Mouse (Mus musculus) C2C12 (cell line): ENCODE data around the gene Ccdc38. TPM values are rescaled to one million over a fixed set of nuclear protein-coding genes. Genes with fewer than 3 reads are reported as not detected.

Experiments used
- H3K27me3 ChIP-seq: one replicate; pipeline ENCODE4 v1.6.1; 2011; ENCODE audit not compliant: control insufficient read depth, insufficient read depth, insufficient read length
- H3K36me3 ChIP-seq: one replicate; pipeline ENCODE4 v1.6.1; 2011; ENCODE audit not compliant: control insufficient read depth, insufficient read depth
- H3K4me3 ChIP-seq: one replicate; pipeline ENCODE4 v1.5.1; 2011; ENCODE audit warnings: mild to moderate bottlenecking, control low read depth; ENCODE audit not compliant: poor library complexity, insufficient read depth, severe bottlenecking
- H3K79me2 ChIP-seq: one replicate; pipeline ENCODE4 v1.6.1; 2011; ENCODE audit not compliant: control insufficient read depth, insufficient read depth
- H3K79me3 ChIP-seq: one replicate; pipeline ENCODE4 v1.6.1; 2011; ENCODE audit warnings: low read depth, control low read depth
- H3ac ChIP-seq: one replicate; pipeline ENCODE3; 2011; ENCODE audit warnings: low read depth; ENCODE audit not compliant: control insufficient read depth, insufficient read length
- CEBPB ChIP-seq: IDR thresholded peaks from one replicate; pipeline ENCODE4 v1.6.1; 2011; ENCODE audit warnings: low read depth, mild to moderate bottlenecking, control low read depth, moderate library complexity
- CTCF ChIP-seq: IDR thresholded peaks from one replicate; pipeline ENCODE4 v1.5.1; 2011; ENCODE audit not compliant: control insufficient read depth, insufficient read depth, insufficient read length
- FOSL1 ChIP-seq: IDR thresholded peaks from one replicate; pipeline ENCODE4 v1.8.0; 2011; ENCODE audit warnings: mild to moderate bottlenecking, low read length; ENCODE audit not compliant: poor library complexity, insufficient read depth, severe bottlenecking
- MAX ChIP-seq: IDR thresholded peaks from one replicate; pipeline ENCODE4 v1.6.1; 2011; ENCODE audit warnings: mild to moderate bottlenecking, control low read depth
- MYOD1 ChIP-seq: IDR thresholded peaks from one replicate; pipeline ENCODE4 v1.6.1; 2011; ENCODE audit warnings: low read depth; ENCODE audit not compliant: control insufficient read depth, insufficient read length
- MYOG ChIP-seq: IDR thresholded peaks from one replicate; pipeline ENCODE4 v1.6.1; 2011; ENCODE audit not compliant: control insufficient read depth, insufficient read length; ENCODE audit errors: extremely low read depth
- USF1 ChIP-seq: IDR thresholded peaks from one replicate; pipeline ENCODE4 v1.6.1; 2011; ENCODE audit warnings: low read depth, mild to moderate bottlenecking, control low read depth, moderate library complexity
- polyA plus RNA-seq: library from polyadenylated mRNA; unstranded; fragments of >200 nt; fragmentation: generic; extraction: Trizol; gene quantifications from one replicate; pipeline ENCODE4 v1.2.1, GENCODE M21; 2012; ENCODE audit warnings: missing spikeins

The Ccdc38 gene
- polyA plus RNA-seq, 1 experiment: 0.08 TPM

- TF ChIP-seq MAX (no peak), MYOD1 (no peak), USF1 (no peak), CTCF (no peak), CEBPB (no peak)
- Histone ChIP-seq H3K79me2 (no peaks in the 10 kb centered on the region), H3K79me3 (no peaks in the 10 kb centered on the region), H3ac (no peak overlapping the region), H3K4me3 (no peak overlapping the region), H3K27me3 (no peaks in the 10 kb centered on the region), H3K36me3 (no peaks in the 10 kb centered on the region)
These were observed 68.8 kb downstream of the Ccdc38 start for GRCm38 (mm10) chr10:93609236-93609635.

- Histone ChIP-seq H3K27me3 (no peaks in the 10 kb centered on the region), H3K36me3 (no peaks in the 10 kb centered on the region), H3K79me3 (no peaks in the 10 kb centered on the region), H3K79me2 (no peaks in the 10 kb centered on the region), H3ac (no peak overlapping the region), H3K4me3 (no peak overlapping the region)
- TF ChIP-seq CEBPB: no peak
- TF ChIP-seq USF1: no peak
- TF ChIP-seq MYOD1: no peak
- no peak for TF ChIP-seq CTCF
- TF ChIP-seq MYOG: no peak
- no peak for TF ChIP-seq MAX
- no peak for TF ChIP-seq FOSL1
These were observed 70.5 kb downstream of the Ccdc38 start for GRCm38 (mm10) chr10:93610896-93611295.

- Histone ChIP-seq H3K36me3 (no peaks in the 10 kb centered on the region), H3K4me3 (no peak overlapping the region), H3K79me2 (no peaks in the 10 kb centered on the region), H3K27me3 (no peaks in the 10 kb centered on the region), H3K79me3 (no peaks in the 10 kb centered on the region), H3ac (no peak overlapping the region)
- TF ChIP-seq FOSL1 (no peak), CEBPB (no peak), MYOD1 (no peak), MYOG (no peak), USF1 (no peak), CTCF (no peak), MAX (no peak)
These were observed 71.1 kb downstream of the Ccdc38 start for GRCm38 (mm10) chr10:93611419-93612007.

- no peaks in the 10 kb centered on the region for H3K79me2 ChIP-seq
- H3K36me3 ChIP-seq: no peaks in the 10 kb centered on the region
- TF ChIP-seq USF1: no peak
- TF ChIP-seq MAX: no peak
- no peak for TF ChIP-seq FOSL1
- TF ChIP-seq MYOD1: no peak
- TF ChIP-seq CTCF: no peak
- TF ChIP-seq MYOG: no peak
- TF ChIP-seq CEBPB: no peak
- H3K79me3 ChIP-seq: no peaks in the 10 kb centered on the region
- no peak overlapping the region for H3ac ChIP-seq
- H3K27me3 ChIP-seq: no peaks in the 10 kb centered on the region
- H3K4me3 ChIP-seq: no peak overlapping the region
These were observed 74.4 kb downstream of the Ccdc38 start for GRCm38 (mm10) chr10:93614850-93615249.

- Histone ChIP-seq H3K79me3 (no peaks in the 10 kb centered on the region), H3K36me3 (no peaks in the 10 kb centered on the region), H3K79me2 (no peaks in the 10 kb centered on the region), H3K27me3 (no peaks in the 10 kb centered on the region), H3K4me3 (no peak overlapping the region), H3ac (no peak overlapping the region)
- TF ChIP-seq FOSL1 (peak; percentile 28), CEBPB (no peak), MYOG (no peak), MYOD1 (no peak), USF1 (no peak), MAX (peak; percentile 50), CTCF (no peak)
These were observed 80.2 kb downstream of the Ccdc38 start for GRCm38 (mm10) chr10:93620438-93621179.
